Mouse (Mus musculus): Measurements from ENCODE around the gene Pfkl. TPM values are rescaled to one million over a fixed set of nuclear protein-coding genes. Genes with fewer than 3 reads are reported as not detected.
A peak's percentile ranks its signal among the peaks of the same experiment; 100 is the strongest.
"Not testable (repeated sequence)": the region's sequence is repeated elsewhere in the genome, so short reads cannot be mapped to it uniquely, and the experiment has no call there.

Gene Pfkl
- total and polyA plus RNA-seq, 2 experiments from 2014 or later: 98.5 to 166 TPM

DNA sequence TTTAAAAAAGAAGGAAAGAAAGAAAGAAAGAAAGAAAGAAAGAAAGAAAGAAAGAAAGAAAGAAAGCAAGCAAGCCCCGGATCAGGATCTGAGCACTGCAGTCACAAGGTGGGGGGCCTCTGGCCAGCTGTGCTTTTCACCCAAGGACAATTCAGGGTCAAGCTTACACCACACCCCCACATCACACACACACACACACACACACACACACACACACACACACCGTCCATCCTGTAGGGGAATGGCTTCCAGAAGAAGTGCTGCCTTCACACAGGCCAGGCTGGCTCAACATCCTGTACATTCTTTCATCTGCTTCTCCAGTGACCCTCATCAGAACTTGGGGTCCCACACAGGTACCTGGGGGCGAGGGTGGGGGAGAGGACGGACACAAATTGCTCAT, 9.4 kb upstream of the Pfkl start:
- ATAC-seq (ENCODE audit: low FRiP score) (0 out of 2 replicates have a peak, but pooled peaks have one; percentile 54), DNase-seq (ENCODE audit: low spot score) (no peak)
- Histone ChIP-seq H3K4me1 (ENCODE audit: insufficient read depth, low read length) (no peaks in the 10 kb centered on the region), H3K9me3 (ENCODE audit: low read length) (no peaks in the 10 kb centered on the region), H3K4me3 (ENCODE audit: low read depth, low read length) (no peak overlapping the region), H3K27ac (ENCODE audit: low read depth, low read length) (no peak overlapping the region), H3K36me3 (ENCODE audit: insufficient read depth, low read length) (no peaks in the 10 kb centered on the region), H3K27me3 (ENCODE audit: insufficient read depth, low read length) (no peaks in the 10 kb centered on the region), H3K9ac (replicated peaks; ENCODE audit: low read length, poor library complexity, severe bottlenecking) (no peak overlapping the region), H3K4me2 (ENCODE audit: low read depth, low read length, poor library complexity, severe bottlenecking) (no peak overlapping the region)
- 53% methylated on average over 4 of the region's 4 CpGs for WGBS
- no peak for TF ChIP-seq CTCF (IDR thresholded peaks at IDR 0.05)

GRCm38 (mm10) chr10:78018797-78019203, 8.9 kb upstream of the Pfkl start:
- 16% methylated on average over 19 of the region's 19 CpGs for WGBS
- Histone ChIP-seq H3K27ac (ENCODE audit: low read depth, low read length) (no peak overlapping the region), H3K4me3 (ENCODE audit: low read depth, low read length) (peak overlapping the region; percentile 25; the same call in 1 of the 2 replicates), H3K9me3 (ENCODE audit: low read length) (no peaks in the 10 kb centered on the region), H3K4me2 (ENCODE audit: low read depth, low read length, poor library complexity, severe bottlenecking) (peak overlapping the region; percentile 58), H3K4me1 (ENCODE audit: insufficient read depth, low read length) (no peaks in the 10 kb centered on the region), H3K27me3 (ENCODE audit: insufficient read depth, low read length) (no peaks in the 10 kb centered on the region), H3K9ac (replicated peaks; ENCODE audit: low read length, poor library complexity, severe bottlenecking) (0 out of 2 replicates have a peak overlapping the region, but pooled peaks have one; percentile 46), H3K36me3 (ENCODE audit: insufficient read depth, low read length) (no peaks in the 10 kb centered on the region)
- peak; percentile 98 for TF ChIP-seq CTCF (IDR thresholded peaks at IDR 0.05)
- peak; percentile 77 for ATAC-seq (ENCODE audit: low FRiP score)
- DNase-seq (ENCODE audit: low spot score): peak; percentile 89

DNA sequence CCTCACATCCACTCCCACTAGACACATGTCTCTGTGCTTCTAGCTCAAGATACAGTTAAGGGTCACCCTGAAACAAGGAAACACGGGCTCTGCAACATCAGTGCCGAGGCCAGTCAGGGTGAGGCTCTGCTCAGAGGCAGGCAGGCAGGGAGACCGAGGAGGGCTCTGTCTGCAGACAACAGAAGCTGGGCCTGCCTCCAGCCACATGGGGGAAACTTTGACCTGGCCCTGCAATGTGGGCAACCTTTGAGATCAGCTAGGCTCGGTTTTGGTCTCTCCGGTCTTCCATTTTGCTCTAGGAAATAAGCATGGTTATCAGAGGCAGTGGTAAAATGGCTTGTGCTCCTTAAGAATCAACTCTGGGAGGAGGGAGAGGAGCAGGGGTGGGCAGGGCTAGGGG, 6.5 kb upstream of the Pfkl start:
- no peak overlapping the region for H3K27ac ChIP-seq (ENCODE audit: low read depth, low read length)
- DNase-seq (ENCODE audit: low spot score) (no peak), ATAC-seq (ENCODE audit: low FRiP score) (no peak)
- H3K4me1 ChIP-seq (ENCODE audit: insufficient read depth, low read length): no peaks in the 10 kb centered on the region
- H3K36me3 ChIP-seq (ENCODE audit: insufficient read depth, low read length): no peaks in the 10 kb centered on the region
- H3K4me3 ChIP-seq (ENCODE audit: low read depth, low read length): no peak overlapping the region
- TF ChIP-seq CTCF (IDR thresholded peaks at IDR 0.05): no peak
- WGBS: 47% methylated on average over 5 of the region's 5 CpGs
- no peaks in the 10 kb centered on the region for H3K27me3 ChIP-seq (ENCODE audit: insufficient read depth, low read length)
- H3K9me3 ChIP-seq (ENCODE audit: low read length): no peaks in the 10 kb centered on the region
- H3K4me2 ChIP-seq (ENCODE audit: low read depth, low read length, poor library complexity, severe bottlenecking): no peak overlapping the region
- no peak overlapping the region for H3K9ac ChIP-seq (replicated peaks; ENCODE audit: low read length, poor library complexity, severe bottlenecking)

DNA sequence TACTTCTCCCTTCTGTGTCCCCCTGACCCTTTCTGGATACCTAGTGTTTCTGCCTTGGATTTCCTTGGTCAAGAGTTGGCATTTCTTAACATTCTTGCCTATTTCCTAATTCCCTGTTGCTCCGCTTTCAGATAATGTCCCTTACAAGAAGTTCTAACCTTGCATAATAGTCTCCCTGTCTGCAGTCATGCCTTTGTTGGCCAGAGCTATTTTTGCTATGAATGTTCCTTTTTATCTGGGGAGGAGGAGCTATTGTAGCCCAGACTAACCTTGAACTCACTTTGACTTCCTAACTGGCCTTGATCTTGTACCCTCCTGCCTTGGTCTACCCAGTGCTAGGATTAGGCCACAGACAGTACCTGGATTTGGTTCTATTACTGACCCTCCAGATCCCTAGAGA, 5.6 kb upstream of the Pfkl start:
- H3K27ac ChIP-seq (ENCODE audit: low read depth, low read length): no peak overlapping the region
- no peaks in the 10 kb centered on the region for H3K27me3 ChIP-seq (ENCODE audit: insufficient read depth, low read length)
- no peak overlapping the region for H3K4me2 ChIP-seq (ENCODE audit: low read depth, low read length, poor library complexity, severe bottlenecking)
- DNase-seq (ENCODE audit: low spot score) (no peak), ATAC-seq (ENCODE audit: low FRiP score) (no peak)
- no peak overlapping the region for H3K9ac ChIP-seq (replicated peaks; ENCODE audit: low read length, poor library complexity, severe bottlenecking)
- H3K4me1 ChIP-seq (ENCODE audit: insufficient read depth, low read length): no peaks in the 10 kb centered on the region
- no peak overlapping the region for H3K4me3 ChIP-seq (ENCODE audit: low read depth, low read length)
- TF ChIP-seq CTCF (IDR thresholded peaks at IDR 0.05): no peak
- 93% methylated on average over 1 of the region's 1 CpGs for WGBS
- no peaks in the 10 kb centered on the region for H3K9me3 ChIP-seq (ENCODE audit: low read length)
- H3K36me3 ChIP-seq (ENCODE audit: insufficient read depth, low read length): no peaks in the 10 kb centered on the region

DNA sequence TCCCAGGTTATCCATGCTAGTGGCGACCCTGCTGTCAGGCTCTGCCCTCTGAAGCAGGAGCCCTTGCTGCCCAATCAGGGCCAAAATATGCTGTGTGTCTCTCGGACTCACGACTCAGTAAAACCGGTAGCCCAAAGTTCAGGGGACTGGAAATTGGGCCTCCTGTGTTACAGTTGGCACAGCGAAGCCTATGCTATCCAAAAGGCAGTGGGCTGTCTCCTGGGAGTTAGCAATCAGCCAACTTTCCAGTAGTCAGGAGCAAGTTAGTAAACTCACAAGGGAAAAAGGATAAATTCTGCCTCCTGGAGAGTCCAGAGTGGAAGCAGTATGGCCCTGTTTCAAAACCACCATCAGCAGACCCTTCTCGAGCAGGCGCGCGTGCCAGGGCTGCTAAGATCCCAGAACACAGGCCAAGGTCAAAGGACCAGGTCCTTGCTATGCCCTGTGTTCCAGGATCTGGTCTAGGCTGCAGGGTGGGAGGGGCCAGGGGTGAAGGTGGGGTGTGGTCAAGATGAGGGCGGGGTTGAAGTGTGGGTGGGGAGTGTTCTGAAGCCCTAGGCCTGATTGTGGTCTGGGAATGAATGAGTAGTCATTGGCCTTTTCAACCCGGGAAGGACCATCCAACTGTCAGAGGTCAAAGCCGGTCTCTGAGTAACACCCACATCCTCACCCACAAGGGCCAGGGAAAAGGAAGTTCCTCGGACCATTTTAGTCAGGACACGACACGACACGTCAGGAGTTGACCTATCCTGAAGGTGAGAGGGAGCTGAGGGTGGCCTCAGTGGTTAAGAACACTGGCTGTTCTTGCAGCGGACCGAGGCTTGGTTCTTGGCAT, 3.0 kb upstream of the Pfkl start:
- no peak for DNase-seq (ENCODE audit: low spot score)
- peaks cover 9% of the 10 kb centered on the region for H3K4me1 ChIP-seq (ENCODE audit: insufficient read depth, low read length)
- no peak for TF ChIP-seq CTCF (IDR thresholded peaks at IDR 0.05)
- no peak for ATAC-seq (ENCODE audit: low FRiP score)
- no peak overlapping the region for H3K9ac ChIP-seq (replicated peaks; ENCODE audit: low read length, poor library complexity, severe bottlenecking)
- no peaks in the 10 kb centered on the region for H3K36me3 ChIP-seq (ENCODE audit: insufficient read depth, low read length)
- H3K9me3 ChIP-seq (ENCODE audit: low read length): no peaks in the 10 kb centered on the region
- WGBS: 93% methylated on average over 18 of the region's 18 CpGs
- no peak overlapping the region for H3K4me2 ChIP-seq (ENCODE audit: low read depth, low read length, poor library complexity, severe bottlenecking)
- no peak overlapping the region for H3K4me3 ChIP-seq (ENCODE audit: low read depth, low read length)
- no peaks in the 10 kb centered on the region for H3K27me3 ChIP-seq (ENCODE audit: insufficient read depth, low read length)
- H3K27ac ChIP-seq (ENCODE audit: low read depth, low read length): no peak overlapping the region

DNA sequence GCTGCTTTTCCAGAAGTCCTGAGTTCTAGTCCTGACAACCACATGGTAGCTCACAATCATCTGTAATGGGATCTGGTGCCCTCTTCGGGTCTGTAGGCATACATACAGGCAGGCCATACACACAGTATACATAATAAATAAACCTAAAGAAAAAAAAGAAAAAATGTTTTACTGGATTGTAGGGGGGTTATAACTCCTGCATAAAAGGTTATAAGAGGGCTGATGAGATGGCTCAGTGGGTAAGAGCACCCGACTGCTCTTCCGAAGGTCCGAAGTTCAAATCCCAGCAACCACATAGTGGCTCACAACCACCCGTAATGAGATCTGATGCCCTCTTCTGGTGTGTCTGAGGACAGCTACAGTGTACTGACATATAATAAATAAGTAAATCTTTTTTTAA, 1.2 kb upstream of the Pfkl start:
- 94% methylated on average over 5 of the region's 5 CpGs for WGBS

More for the DNA sequence above, 1.2 kb upstream of the Pfkl start:
- TF ChIP-seq CTCF (IDR thresholded peaks at IDR 0.05): peak; percentile 16
- not testable (repeated sequence) for H3K4me3 ChIP-seq (ENCODE audit: low read depth, low read length); H3K9ac ChIP-seq (replicated peaks; ENCODE audit: low read length, poor library complexity, severe bottlenecking); H3K27ac ChIP-seq (ENCODE audit: low read depth, low read length); H3K4me2 ChIP-seq (ENCODE audit: low read depth, low read length, poor library complexity, severe bottlenecking); H3K36me3 ChIP-seq (ENCODE audit: insufficient read depth, low read length); DNase-seq (ENCODE audit: low spot score); H3K27me3 ChIP-seq (ENCODE audit: insufficient read depth, low read length); ATAC-seq (ENCODE audit: low FRiP score); H3K9me3 ChIP-seq (ENCODE audit: low read length)
- H3K4me1 ChIP-seq (ENCODE audit: insufficient read depth, low read length): peaks cover 18% of the 10 kb centered on the region

All from midbrain, postnatal 0 days (tissue).